Mouse (Mus musculus): ENCODE measurements at regions not wholly inside any gene's neighbourhood (a gene's known extent, or its start where the extent isn't known, plus 50 kb on each side); places are given as distances from the start of the nearest gene placed in this dataset.

GRCm38 (mm10) chr19:26938911-26939310 is 53.2 kb downstream of the Gm815 start:
- H3K27me3 ChIP-seq (ENCODE audit: insufficient read depth, poor library complexity, severe bottlenecking), result no peaks in the 10 kb centered on the region
- no peak overlapping the region for H3K27ac ChIP-seq
- WGBS, result 84% methylated on average over 8 of the region's 8 CpGs
- no peak overlapping the region for H3K4me3 ChIP-seq
- DNase-seq (ENCODE audit: low spot score), result no peak
- no peaks in the 10 kb centered on the region for H3K36me3 ChIP-seq
- no peaks in the 10 kb centered on the region for H3K9me3 ChIP-seq
- H3K4me1 ChIP-seq, result 0 out of 2 replicates have a peak, but pooled peaks cover 4% of the 10 kb centered on the region

GRCm38 (mm10) chr19:26944006-26944405 is 58.3 kb downstream of the Gm815 start:
- Histone ChIP-seq H3K27ac (no peak overlapping the region), H3K9me3 (no peaks in the 10 kb centered on the region), H3K36me3 (no peaks in the 10 kb centered on the region), H3K4me1 (0 out of 2 replicates have a peak, but pooled peaks cover 4% of the 10 kb centered on the region), H3K27me3 (ENCODE audit: insufficient read depth, poor library complexity, severe bottlenecking) (no peaks in the 10 kb centered on the region), H3K4me3 (no peak overlapping the region)
- DNase-seq (ENCODE audit: low spot score), result no peak
- 75% methylated on average over 2 of the region's 2 CpGs for WGBS

DNA sequence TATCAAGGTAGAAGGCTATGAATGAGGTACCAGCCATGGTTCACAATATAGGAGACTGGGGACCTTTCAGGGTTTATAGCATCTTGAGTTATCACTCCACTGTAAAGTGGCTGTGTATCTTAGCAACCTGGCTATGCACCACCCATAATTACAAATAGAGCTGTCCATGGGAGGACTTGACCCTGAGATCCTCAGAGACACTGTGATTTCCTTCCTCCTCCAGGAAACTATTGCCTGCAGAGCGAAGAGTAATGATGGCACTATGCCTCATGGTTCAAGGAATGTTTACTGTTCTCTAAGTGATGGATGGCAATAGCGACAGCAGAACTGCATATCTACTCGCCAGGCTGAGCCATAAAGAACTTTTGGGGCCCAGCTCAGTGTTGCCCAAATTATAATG is 60.9 kb downstream of the Gm815 start:
- Histone ChIP-seq H3K27ac (no peak overlapping the region), H3K9me3 (no peaks in the 10 kb centered on the region), H3K36me3 (no peaks in the 10 kb centered on the region), H3K27me3 (ENCODE audit: insufficient read depth, poor library complexity, severe bottlenecking) (no peaks in the 10 kb centered on the region), H3K4me3 (no peak overlapping the region), H3K4me1 (0 out of 2 replicates have a peak, but pooled peaks cover 4% of the 10 kb centered on the region)
- WGBS, result 69% methylated on average over 3 of the region's 3 CpGs
- DNase-seq (ENCODE audit: low spot score), result no peak

GRCm38 (mm10) chr19:26948479-26948878 is 62.8 kb downstream of the Gm815 start:
- H3K36me3 ChIP-seq, result no peaks in the 10 kb centered on the region
- DNase-seq (ENCODE audit: low spot score), result peak; percentile 46

DNA sequence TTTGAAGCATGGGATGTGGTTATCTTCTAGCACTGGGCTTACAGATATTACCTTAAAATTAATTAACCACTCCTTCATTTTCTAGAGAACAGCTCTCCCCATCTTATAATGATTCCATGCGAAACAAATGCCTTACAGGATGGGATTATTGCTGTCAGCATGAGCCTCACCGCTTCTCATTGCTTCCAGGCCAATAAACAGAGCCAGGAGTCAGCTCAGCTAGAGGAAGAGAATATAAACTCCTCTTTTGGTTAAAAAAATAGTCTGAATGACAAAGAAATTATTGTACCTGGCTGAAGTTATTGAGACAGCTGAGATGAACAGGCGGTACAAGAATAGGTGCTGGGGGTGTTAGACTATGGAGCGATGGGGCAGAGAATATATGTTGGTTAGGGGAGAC is 63.5 kb downstream of the Gm815 start:
- no peak overlapping the region for H3K4me3 ChIP-seq
- no peaks in the 10 kb centered on the region for H3K9me3 ChIP-seq
- H3K4me1 ChIP-seq, result no peaks in the 10 kb centered on the region
- no peak overlapping the region for H3K27ac ChIP-seq
- no peaks in the 10 kb centered on the region for H3K36me3 ChIP-seq
- H3K27me3 ChIP-seq (ENCODE audit: insufficient read depth, poor library complexity, severe bottlenecking), result no peaks in the 10 kb centered on the region
- DNase-seq (ENCODE audit: low spot score), result no peak
- 91% methylated on average over 4 of the region's 4 CpGs for WGBS

More at GRCm38 (mm10) chr19:26948479-26948878, 62.8 kb downstream of the Gm815 start:
- Histone ChIP-seq H3K27ac (no peak overlapping the region), H3K4me1 (no peaks in the 10 kb centered on the region), H3K4me3 (no peak overlapping the region), H3K27me3 (ENCODE audit: insufficient read depth, poor library complexity, severe bottlenecking) (no peaks in the 10 kb centered on the region), H3K9me3 (no peaks in the 10 kb centered on the region)
- 87% methylated on average over 2 of the region's 2 CpGs for whole genome bisulfite sequencing

- no peaks in the 10 kb centered on the region for H3K36me3 ChIP-seq
Measured at GRCm38 (mm10) chr19:26953348-26953747, 67.7 kb downstream of the Gm815 start.

DNA sequence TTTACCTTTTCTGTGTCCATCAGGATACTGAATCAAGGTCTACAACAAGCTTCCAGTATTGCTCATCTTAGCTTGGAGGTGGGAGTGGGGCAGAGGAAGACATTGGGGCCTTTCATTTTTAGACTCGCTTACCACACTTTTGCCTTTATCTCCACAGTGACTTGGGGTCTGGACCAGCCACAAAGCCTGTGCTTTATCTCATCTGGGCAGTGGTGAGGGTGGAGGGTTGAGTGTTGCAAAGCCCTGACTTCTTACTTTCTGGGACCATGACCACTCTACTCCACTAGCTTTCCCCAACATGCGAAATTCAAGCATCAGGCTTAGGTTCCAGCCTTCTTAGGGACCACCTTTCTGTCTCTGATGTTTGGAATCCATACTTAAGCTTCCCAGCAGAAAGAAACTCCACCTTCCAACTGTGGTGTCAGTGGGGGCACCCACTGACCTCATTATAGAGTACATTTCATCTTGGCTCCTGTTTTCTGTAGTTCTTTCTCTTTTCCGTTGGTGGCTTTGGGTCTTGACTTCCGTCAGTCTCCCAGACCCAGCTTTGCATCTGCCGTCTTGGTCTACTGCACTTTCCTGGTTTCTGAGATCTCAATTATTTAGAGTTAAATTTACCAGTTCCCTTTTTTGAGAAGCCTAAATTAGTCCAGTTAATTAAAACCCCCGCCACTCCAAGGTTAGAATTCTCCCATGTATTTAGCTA is 80.5 kb downstream of the Gm815 start:
- Histone ChIP-seq H3K36me3 (no peaks in the 10 kb centered on the region), H3K27ac (no peak overlapping the region), H3K9me3 (no peaks in the 10 kb centered on the region), H3K4me1 (no peaks in the 10 kb centered on the region), H3K4me3 (no peak overlapping the region), H3K27me3 (ENCODE audit: insufficient read depth, poor library complexity, severe bottlenecking) (no peaks in the 10 kb centered on the region)
- WGBS, result 86% methylated on average over 6 of the region's 6 CpGs
- no peak for DNase-seq (ENCODE audit: low spot score)

More at GRCm38 (mm10) chr19:26953348-26953747, 67.7 kb downstream of the Gm815 start:
- peak; percentile 10 for DNase-seq (ENCODE audit: low spot score)
- Histone ChIP-seq H3K4me3 (no peak overlapping the region), H3K27me3 (ENCODE audit: insufficient read depth, poor library complexity, severe bottlenecking) (no peaks in the 10 kb centered on the region), H3K27ac (no peak overlapping the region), H3K9me3 (no peaks in the 10 kb centered on the region), H3K4me1 (no peaks in the 10 kb centered on the region)
- WGBS, result 80% methylated on average over 8 of the region's 8 CpGs

DNA sequence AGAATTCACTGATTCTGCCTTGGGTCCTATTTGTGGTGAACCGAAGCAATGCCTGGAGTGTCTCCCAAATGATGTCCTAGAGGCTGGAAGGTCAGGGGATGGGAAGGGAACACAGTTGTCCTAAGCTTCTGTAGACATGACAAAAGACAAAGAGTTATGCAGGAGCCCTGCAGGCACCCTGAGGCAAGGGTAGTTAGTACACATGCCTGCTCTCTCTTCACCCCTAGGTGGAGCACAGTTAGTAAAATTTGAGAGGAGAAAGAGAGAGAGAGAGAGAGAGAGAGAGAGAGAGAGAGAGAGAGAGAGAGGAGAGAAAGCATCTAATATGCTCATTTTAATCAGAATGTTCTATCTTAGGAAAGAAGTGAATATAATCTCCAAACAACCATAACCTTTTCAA is 87.4 kb downstream of the Gm815 start:
- no peak for DNase-seq (ENCODE audit: low spot score)
- WGBS, result 76% methylated on average over 1 of the region's 1 CpGs
- H3K27me3 ChIP-seq (ENCODE audit: insufficient read depth, poor library complexity, severe bottlenecking), result no peaks in the 10 kb centered on the region

DNA sequence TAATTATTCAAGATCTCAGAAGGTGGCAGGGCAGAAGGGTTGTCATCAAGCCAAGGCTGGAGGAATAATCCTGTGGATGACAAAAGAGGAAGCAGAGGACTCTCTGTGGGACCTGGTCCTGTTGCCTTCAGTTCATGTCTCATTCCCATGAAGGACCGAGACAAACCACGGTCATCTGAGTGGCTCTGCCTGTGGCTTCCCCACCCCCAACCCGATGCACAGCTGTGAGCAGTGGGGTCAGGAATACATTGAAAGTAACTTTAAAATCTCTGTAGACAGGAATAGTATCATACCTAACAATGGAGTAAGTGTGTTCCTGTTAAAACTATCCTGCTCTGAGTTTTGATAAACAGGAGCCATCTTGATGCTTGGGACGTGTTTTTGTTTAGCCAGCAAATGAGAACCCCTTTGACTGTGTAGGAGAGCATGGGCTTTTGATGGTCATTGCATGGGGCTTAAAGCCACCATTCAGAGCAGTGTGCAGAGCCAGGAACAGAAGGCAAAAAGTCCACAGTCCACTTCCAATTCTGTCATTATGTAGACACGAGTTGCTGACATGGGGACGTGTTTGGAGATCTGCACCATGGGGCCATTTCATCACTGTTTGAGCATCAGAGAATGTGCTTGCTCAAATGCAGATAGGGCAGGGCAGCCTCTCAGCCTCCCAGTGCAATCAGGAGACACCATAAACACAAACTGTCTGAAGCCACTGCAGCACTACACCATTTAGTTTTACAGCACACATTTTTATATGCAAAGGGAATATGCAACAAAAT is 88.3 kb downstream of the Gm815 start:
- Histone ChIP-seq H3K36me3 (no peaks in the 10 kb centered on the region), H3K27me3 (ENCODE audit: insufficient read depth, poor library complexity, severe bottlenecking) (no peaks in the 10 kb centered on the region), H3K27ac (no peak overlapping the region), H3K9me3 (no peaks in the 10 kb centered on the region), H3K4me3 (no peak overlapping the region), H3K4me1 (peaks cover 5% of the 10 kb centered on the region; the same call in 1 of the 2 replicates)
- DNase-seq (ENCODE audit: low spot score), result no peak
- 72% methylated on average over 6 of the region's 6 CpGs for WGBS

More for the DNA sequence above, 87.4 kb downstream of the Gm815 start:
- H3K27ac ChIP-seq, result no peak overlapping the region
- peaks cover 5% of the 10 kb centered on the region; the same call in 1 of the 2 replicates for H3K4me1 ChIP-seq
- no peaks in the 10 kb centered on the region for H3K36me3 ChIP-seq
- H3K4me3 ChIP-seq, result no peak overlapping the region
- H3K9me3 ChIP-seq, result no peaks in the 10 kb centered on the region

GRCm38 (mm10) chr19:26974576-26975204 is 89.0 kb downstream of the Gm815 start:
- Histone ChIP-seq H3K27me3 (ENCODE audit: insufficient read depth, poor library complexity, severe bottlenecking) (no peaks in the 10 kb centered on the region), H3K9me3 (no peaks in the 10 kb centered on the region), H3K27ac (no peak overlapping the region), H3K36me3 (no peaks in the 10 kb centered on the region), H3K4me1 (peaks cover 5% of the 10 kb centered on the region; the same call in 1 of the 2 replicates), H3K4me3 (no peak overlapping the region)
- 95% methylated on average over 3 of the region's 3 CpGs for WGBS
- no peak for DNase-seq (ENCODE audit: low spot score)

DNA sequence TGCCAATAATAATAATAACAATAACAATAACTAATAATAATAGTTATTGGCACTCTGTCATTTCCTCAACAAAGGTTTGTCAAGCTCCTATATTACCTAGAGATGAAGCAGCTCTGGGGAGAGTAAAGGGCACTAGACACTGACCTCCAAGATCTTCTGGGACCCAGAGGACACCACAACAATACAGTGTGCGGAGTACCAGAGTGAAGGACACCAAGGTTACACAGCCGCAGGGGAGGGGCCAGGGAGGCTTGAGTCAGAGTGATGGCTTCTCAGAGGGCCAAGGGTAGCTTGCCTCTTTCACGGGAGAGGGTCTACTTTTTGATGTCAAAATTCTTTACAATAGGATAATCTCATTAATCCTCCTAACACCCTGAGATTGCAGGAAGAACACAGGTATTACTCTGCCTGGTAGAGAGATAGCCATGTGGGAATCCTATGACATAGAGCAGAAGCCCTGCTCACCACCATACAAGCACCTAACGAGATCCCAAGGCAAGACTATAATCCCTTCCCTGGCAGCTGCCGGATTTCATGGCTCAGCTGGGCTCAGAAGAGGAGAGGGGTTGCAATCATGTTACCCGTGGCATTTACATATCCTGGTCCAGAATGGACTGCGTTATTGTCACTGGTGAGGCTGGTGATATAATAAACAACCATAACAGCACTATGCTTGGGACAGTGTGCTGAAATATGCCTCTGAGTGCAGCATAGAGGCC is 91.1 kb downstream of the Gm815 start:
- H3K4me3 ChIP-seq, result no peak overlapping the region
- no peaks in the 10 kb centered on the region for H3K9me3 ChIP-seq
- no peaks in the 10 kb centered on the region for H3K36me3 ChIP-seq
- H3K27me3 ChIP-seq (ENCODE audit: insufficient read depth, poor library complexity, severe bottlenecking), result no peaks in the 10 kb centered on the region
- H3K27ac ChIP-seq, result no peak overlapping the region
- DNase-seq (ENCODE audit: low spot score), result peak; percentile 69
- H3K4me1 ChIP-seq, result peaks cover 5% of the 10 kb centered on the region; the same call in 1 of the 2 replicates
- 69% methylated on average over 7 of the region's 7 CpGs for WGBS

DNA sequence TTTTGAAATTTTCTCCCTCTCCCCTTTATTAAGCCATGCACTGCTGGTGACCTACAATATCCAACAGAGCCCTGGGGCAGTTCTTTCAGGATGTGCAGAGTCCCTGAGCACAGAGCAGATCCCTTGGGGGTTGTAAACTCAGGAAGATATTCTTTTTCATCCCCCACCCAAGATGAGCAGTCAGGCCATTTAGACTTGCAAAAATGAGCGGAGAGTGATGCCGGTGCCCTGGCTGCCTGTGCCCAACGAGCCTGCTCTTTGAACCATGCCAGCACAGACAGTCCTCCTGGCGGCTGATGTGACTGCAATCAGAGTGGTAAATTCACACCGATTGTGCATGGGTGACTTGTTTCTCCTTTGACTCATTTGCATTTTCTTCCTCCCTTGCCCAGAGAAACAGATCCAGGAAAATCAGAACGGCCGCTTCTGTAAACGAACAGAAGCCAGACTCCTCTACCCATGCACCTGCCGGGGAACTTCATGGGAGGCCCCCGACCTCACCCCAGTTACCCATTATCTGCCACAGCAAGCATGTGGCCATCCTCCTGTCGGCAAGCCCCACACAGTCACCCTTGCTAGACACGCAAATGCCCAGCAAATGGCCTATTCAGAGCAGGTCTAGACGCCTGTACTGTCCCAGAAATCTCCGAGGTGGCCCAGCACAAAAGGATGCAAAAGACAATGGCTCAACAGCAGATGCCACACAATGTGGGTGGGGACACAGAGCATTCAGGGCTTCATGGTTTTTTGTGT is 92.4 kb downstream of the Gm815 start:
- no peak overlapping the region for H3K4me3 ChIP-seq
- peak; percentile 54 for DNase-seq (ENCODE audit: low spot score)
- H3K9me3 ChIP-seq, result no peaks in the 10 kb centered on the region
- H3K4me1 ChIP-seq, result peaks cover 5% of the 10 kb centered on the region; the same call in 1 of the 2 replicates
- no peaks in the 10 kb centered on the region for H3K36me3 ChIP-seq
- H3K27me3 ChIP-seq (ENCODE audit: insufficient read depth, poor library complexity, severe bottlenecking), result no peaks in the 10 kb centered on the region
- 63% methylated on average over 14 of the region's 14 CpGs for WGBS
- H3K27ac ChIP-seq, result no peak overlapping the region
